Mouse (Mus musculus): ENCODE measurements around the gene Csnk1d. TPM values are rescaled to one million over a fixed set of nuclear protein-coding genes. Genes with fewer than 3 reads are reported as not detected.

The Csnk1d gene
- polyA plus RNA-seq (2014; fragmentation: Nextera tagmentation; extraction: Ambion mirVana), result 73.3 and 77.4 TPM in 2 replicates

- Histone ChIP-seq H3K4me2 (replicated peaks) (peak within 1 kb of the TSS; percentile 91), H3K27me3 (ENCODE audit: control insufficient read depth, insufficient read depth, low read length) (no peaks in the 10 kb centered on the region), H3K9me3 (ENCODE audit: control insufficient read depth, low read length) (no peaks in the 10 kb centered on the region), H3K4me1 (replicated peaks; ENCODE audit: control insufficient read depth, insufficient read depth, low read length) (peaks cover 42% of the 10 kb centered on the region), H3K27ac (peak within 1 kb of the TSS; percentile 98), H3K4me3 (replicated peaks; ENCODE audit: low read length) (peak within 1 kb of the TSS; percentile 100), H3K36me3 (replicated peaks; ENCODE audit: control insufficient read depth, insufficient read depth) (peaks cover 12% of the 10 kb centered on the region), H3K9ac (peak within 1 kb of the TSS; percentile 100)
- under 1% methylated on average over 58 of the region's 59 CpGs for WGBS
- DNase-seq (ENCODE audit: low spot score), result peak; percentile 97
- peak; percentile 88 for ATAC-seq (ENCODE audit: low FRiP score)
Measured at GRCm38 (mm10) chr11:120990951-120991526, at the start of gene Csnk1d. TSS of gene Csnk1d (minus strand) at chr11:120991330.

GRCm38 (mm10) chr11:121039302-121039701 lies 48.2 kb upstream of the Csnk1d start, which contains the start of gene Cd7:
TSS of gene Cd7 (minus strand) at chr11:121039418.
- ATAC-seq (ENCODE audit: low FRiP score) (no peak), DNase-seq (ENCODE audit: low spot score) (no peak)
- Histone ChIP-seq H3K4me1 (replicated peaks; ENCODE audit: control insufficient read depth, insufficient read depth, low read length) (no peaks in the 10 kb centered on the region), H3K27ac (no peak within 1 kb of the TSS), H3K27me3 (ENCODE audit: control insufficient read depth, insufficient read depth, low read length) (no peaks in the 10 kb centered on the region), H3K36me3 (replicated peaks; ENCODE audit: control insufficient read depth, insufficient read depth) (no peaks in the 10 kb centered on the region), H3K4me2 (replicated peaks) (no peak within 1 kb of the TSS), H3K9ac (no peak within 1 kb of the TSS), H3K9me3 (ENCODE audit: control insufficient read depth, low read length) (no peaks in the 10 kb centered on the region), H3K4me3 (replicated peaks; ENCODE audit: low read length) (no peak within 1 kb of the TSS)
- 84% methylated on average over 5 of the region's 5 CpGs for WGBS

- Histone ChIP-seq H3K4me3 (replicated peaks; ENCODE audit: low read length) (no peak overlapping the region), H3K4me1 (replicated peaks; ENCODE audit: control insufficient read depth, insufficient read depth, low read length) (no peaks in the 10 kb centered on the region), H3K4me2 (replicated peaks) (no peak overlapping the region), H3K27me3 (ENCODE audit: control insufficient read depth, insufficient read depth, low read length) (no peaks in the 10 kb centered on the region), H3K9ac (no peak overlapping the region), H3K9me3 (ENCODE audit: control insufficient read depth, low read length) (no peaks in the 10 kb centered on the region), H3K27ac (no peak overlapping the region), H3K36me3 (replicated peaks; ENCODE audit: control insufficient read depth, insufficient read depth) (no peaks in the 10 kb centered on the region)
- WGBS, result 92% methylated on average over 11 of the region's 11 CpGs
- ATAC-seq (ENCODE audit: low FRiP score), result no peak
- DNase-seq (ENCODE audit: low spot score), result no peak
Measured at GRCm38 (mm10) chr11:121038366-121039240, 47.5 kb upstream of the Csnk1d start.

- no peak for DNase-seq (ENCODE audit: low spot score)
- WGBS, result 87% methylated on average over 5 of the region's 5 CpGs
- ATAC-seq (ENCODE audit: low FRiP score), result no peak
- no peak overlapping the region for H3K4me3 ChIP-seq (replicated peaks; ENCODE audit: low read length)
- no peak overlapping the region for H3K27ac ChIP-seq
- H3K36me3 ChIP-seq (replicated peaks; ENCODE audit: control insufficient read depth, insufficient read depth), result no peaks in the 10 kb centered on the region
- no peaks in the 10 kb centered on the region for H3K27me3 ChIP-seq (ENCODE audit: control insufficient read depth, insufficient read depth, low read length)
- no peak overlapping the region for H3K9ac ChIP-seq
- no peaks in the 10 kb centered on the region for H3K4me1 ChIP-seq (replicated peaks; ENCODE audit: control insufficient read depth, insufficient read depth, low read length)
- no peak overlapping the region for H3K4me2 ChIP-seq (replicated peaks)
- H3K9me3 ChIP-seq (ENCODE audit: control insufficient read depth, low read length), result no peaks in the 10 kb centered on the region
Measured at GRCm38 (mm10) chr11:121033118-121033517, 42.0 kb upstream of the Csnk1d start.

- H3K27me3 ChIP-seq (ENCODE audit: control insufficient read depth, insufficient read depth, low read length), result no peaks in the 10 kb centered on the region
- no peaks in the 10 kb centered on the region for H3K9me3 ChIP-seq (ENCODE audit: control insufficient read depth, low read length)
- no peak overlapping the region for H3K27ac ChIP-seq
- H3K4me3 ChIP-seq (replicated peaks; ENCODE audit: low read length), result no peak overlapping the region
- DNase-seq (ENCODE audit: low spot score) (no peak), ATAC-seq (ENCODE audit: low FRiP score) (no peak)
- H3K9ac ChIP-seq, result no peak overlapping the region
- H3K4me1 ChIP-seq (replicated peaks; ENCODE audit: control insufficient read depth, insufficient read depth, low read length), result no peaks in the 10 kb centered on the region
- no peaks in the 10 kb centered on the region for H3K36me3 ChIP-seq (replicated peaks; ENCODE audit: control insufficient read depth, insufficient read depth)
- WGBS, result 93% methylated on average over 7 of the region's 7 CpGs
- no peak overlapping the region for H3K4me2 ChIP-seq (replicated peaks)
Measured at GRCm38 (mm10) chr11:121027259-121027658, 36.1 kb upstream of the Csnk1d start.

GRCm38 (mm10) chr11:121024163-121024562 lies 33.0 kb upstream of the Csnk1d start:
- H3K27me3 ChIP-seq (ENCODE audit: control insufficient read depth, insufficient read depth, low read length), result no peaks in the 10 kb centered on the region
- no peak for DNase-seq (ENCODE audit: low spot score)
- H3K36me3 ChIP-seq (replicated peaks; ENCODE audit: control insufficient read depth, insufficient read depth), result no peaks in the 10 kb centered on the region
- H3K27ac ChIP-seq, result no peak overlapping the region
- H3K4me1 ChIP-seq (replicated peaks; ENCODE audit: control insufficient read depth, insufficient read depth, low read length), result no peaks in the 10 kb centered on the region
- ATAC-seq (ENCODE audit: low FRiP score), result no peak
- no peak overlapping the region for H3K4me3 ChIP-seq (replicated peaks; ENCODE audit: low read length)
- no peak overlapping the region for H3K4me2 ChIP-seq (replicated peaks)
- H3K9ac ChIP-seq, result no peak overlapping the region
- no peaks in the 10 kb centered on the region for H3K9me3 ChIP-seq (ENCODE audit: control insufficient read depth, low read length)
- 63% methylated on average over 6 of the region's 6 CpGs for WGBS

- H3K9me3 ChIP-seq (ENCODE audit: control insufficient read depth, low read length), result no peaks in the 10 kb centered on the region
- no peak overlapping the region for H3K27ac ChIP-seq
Measured at GRCm38 (mm10) chr11:121019501-121019900, 28.4 kb upstream of the Csnk1d start.

GRCm38 (mm10) chr11:121017703-121018102 lies 26.6 kb upstream of the Csnk1d start:
- H3K27me3 ChIP-seq (ENCODE audit: control insufficient read depth, insufficient read depth, low read length), result no peaks in the 10 kb centered on the region
- DNase-seq (ENCODE audit: low spot score), result peak; percentile 71
- H3K4me2 ChIP-seq (replicated peaks), result no peak overlapping the region
- H3K4me1 ChIP-seq (replicated peaks; ENCODE audit: control insufficient read depth, insufficient read depth, low read length), result no peaks in the 10 kb centered on the region
- WGBS, result 44% methylated on average over 3 of the region's 3 CpGs
- peak; percentile 48; the same call in 1 of the 2 replicates for ATAC-seq (ENCODE audit: low FRiP score)
- no peak overlapping the region for H3K4me3 ChIP-seq (replicated peaks; ENCODE audit: low read length)
- no peaks in the 10 kb centered on the region for H3K9me3 ChIP-seq (ENCODE audit: control insufficient read depth, low read length)
- no peak overlapping the region for H3K27ac ChIP-seq
- H3K9ac ChIP-seq, result no peak overlapping the region
- no peaks in the 10 kb centered on the region for H3K36me3 ChIP-seq (replicated peaks; ENCODE audit: control insufficient read depth, insufficient read depth)

More at GRCm38 (mm10) chr11:121019501-121019900, 28.4 kb upstream of the Csnk1d start:
- H3K36me3 ChIP-seq (replicated peaks; ENCODE audit: control insufficient read depth, insufficient read depth), result no peaks in the 10 kb centered on the region
- H3K4me1 ChIP-seq (replicated peaks; ENCODE audit: control insufficient read depth, insufficient read depth, low read length), result no peaks in the 10 kb centered on the region
- WGBS, result 85% methylated on average over 5 of the region's 5 CpGs
- no peak overlapping the region for H3K9ac ChIP-seq
- no peaks in the 10 kb centered on the region for H3K27me3 ChIP-seq (ENCODE audit: control insufficient read depth, insufficient read depth, low read length)
- ATAC-seq (ENCODE audit: low FRiP score) (no peak), DNase-seq (ENCODE audit: low spot score) (no peak)
- H3K4me2 ChIP-seq (replicated peaks), result no peak overlapping the region
- no peak overlapping the region for H3K4me3 ChIP-seq (replicated peaks; ENCODE audit: low read length)

GRCm38 (mm10) chr11:121015472-121015871 lies 24.3 kb upstream of the Csnk1d start:
- Histone ChIP-seq H3K4me3 (replicated peaks; ENCODE audit: low read length) (no peak overlapping the region), H3K27ac (no peak overlapping the region), H3K36me3 (replicated peaks; ENCODE audit: control insufficient read depth, insufficient read depth) (no peaks in the 10 kb centered on the region), H3K4me1 (replicated peaks; ENCODE audit: control insufficient read depth, insufficient read depth, low read length) (no peaks in the 10 kb centered on the region), H3K9me3 (ENCODE audit: control insufficient read depth, low read length) (no peaks in the 10 kb centered on the region), H3K4me2 (replicated peaks) (no peak overlapping the region), H3K9ac (no peak overlapping the region), H3K27me3 (ENCODE audit: control insufficient read depth, insufficient read depth, low read length) (no peaks in the 10 kb centered on the region)
- 70% methylated on average over 6 of the region's 6 CpGs for WGBS
- ATAC-seq (ENCODE audit: low FRiP score) (no peak), DNase-seq (ENCODE audit: low spot score) (no peak)

Measured in hindbrain, embryonic 14.5 days (tissue).